Mouse (Mus musculus) heart, postnatal 10 days (tissue): Measurements from ENCODE around the gene Per1. TPM values are rescaled to one million over a fixed set of nuclear protein-coding genes. Genes with fewer than 3 reads are reported as not detected.

Experiments used
- DNase-seq, 2 experiments: peaks; one replicate each; pipeline ENCODE4 v3.0.0; 2021
- intact Hi-C: fragments of 180-260 bp; cut with DNase I; formaldehyde crosslinking; loops from one replicate; pipeline ENCODE4 v1.15.1; 2025
- total RNA-seq, 2 experiments: library from RNA; stranded (reverse); gene quantifications; 2 replicates each; pipeline ENCODE4 v1.2.3; 2021

The Per1 gene
- total RNA-seq, 2 experiments from 2014 or later = 61.4 to 101 TPM

- intact Hi-C loops = loop anchor here (1.0 kb wide), 2 partner anchors 22 to 61 kb away; no protein-coding TSS in a partner anchor
- DNase-seq = peak; percentile 86 to 93
These were observed 31.4 kb upstream of the Per1 start for GRCm38 (mm10) chr11:69063413-69064201.

GRCm38 (mm10) chr11:69064259-69065133 is 30.5 kb upstream of the Per1 start:
- intact Hi-C loops = no loop called here
- DNase-seq = no peak

- intact Hi-C loops = no loop called here
- DNase-seq = no peak
These were observed 29.6 kb upstream of the Per1 start for GRCm38 (mm10) chr11:69065394-69065925.

DNA sequence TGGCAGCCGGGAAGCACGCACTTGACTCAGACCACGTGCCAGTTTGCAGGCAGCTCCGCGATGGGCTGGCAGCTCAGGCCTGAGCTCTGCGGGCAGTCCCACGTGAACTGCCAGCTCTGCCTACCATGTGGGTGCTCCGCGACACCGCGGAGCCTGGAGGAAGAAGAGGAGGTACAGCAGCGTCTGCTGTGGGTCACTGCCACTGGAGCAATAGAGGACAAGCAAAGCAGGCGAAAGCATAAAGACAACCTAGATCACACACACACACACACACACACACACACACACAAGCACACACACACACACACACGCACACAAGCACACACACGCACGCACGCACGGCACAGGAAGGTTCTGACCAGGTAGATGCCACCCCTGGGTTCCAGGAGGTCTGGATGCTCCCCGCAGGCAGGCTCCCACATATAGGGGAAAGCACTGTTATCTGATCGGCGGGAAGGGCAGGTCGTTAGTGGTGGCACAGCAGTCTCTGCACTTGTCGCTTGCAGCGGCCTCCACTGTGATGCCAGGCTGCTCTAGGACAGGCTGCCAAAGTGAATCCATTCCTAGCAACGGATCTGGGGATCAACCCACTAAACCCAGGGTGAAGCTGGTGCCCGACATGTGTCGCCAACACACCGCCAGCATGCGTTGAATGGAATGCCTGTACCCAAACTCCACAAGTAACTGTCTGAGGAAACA is 28.7 kb upstream of the Per1 start:
- intact Hi-C loops = loop anchor here (2.0 kb wide), 1 partner anchor 84 kb away; no protein-coding TSS in a partner anchor

DNA sequence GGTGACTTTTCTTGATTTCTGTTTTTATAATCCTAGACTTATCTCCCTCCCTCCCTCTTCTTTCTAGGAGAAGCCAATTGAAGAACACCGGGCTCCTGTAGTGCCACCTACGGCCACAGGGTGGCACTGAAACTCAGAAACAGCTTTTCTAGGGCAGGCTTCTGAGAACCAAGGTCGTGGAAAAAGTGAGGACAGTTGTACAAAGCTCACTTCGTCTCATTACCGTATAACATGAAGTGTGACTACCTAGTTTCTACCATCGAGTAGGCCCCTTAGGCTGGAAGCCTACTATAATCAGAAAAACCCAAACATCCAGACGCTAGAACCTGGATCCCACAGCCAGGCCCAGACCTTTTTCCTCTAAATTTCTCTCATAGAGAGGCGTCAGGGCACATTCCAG is 28.1 kb upstream of the Per1 start:
- peak; percentile 95 to 96 for DNase-seq
- intact Hi-C loops = loop anchor here (1.0 to 2.0 kb wide), 2 partner anchors 55 to 84 kb away; partner anchors contain the start of gene 9130213A22Rik

More for the DNA sequence above, 28.7 kb upstream of the Per1 start:
- peak; percentile 40 to 52 for DNase-seq

DNA sequence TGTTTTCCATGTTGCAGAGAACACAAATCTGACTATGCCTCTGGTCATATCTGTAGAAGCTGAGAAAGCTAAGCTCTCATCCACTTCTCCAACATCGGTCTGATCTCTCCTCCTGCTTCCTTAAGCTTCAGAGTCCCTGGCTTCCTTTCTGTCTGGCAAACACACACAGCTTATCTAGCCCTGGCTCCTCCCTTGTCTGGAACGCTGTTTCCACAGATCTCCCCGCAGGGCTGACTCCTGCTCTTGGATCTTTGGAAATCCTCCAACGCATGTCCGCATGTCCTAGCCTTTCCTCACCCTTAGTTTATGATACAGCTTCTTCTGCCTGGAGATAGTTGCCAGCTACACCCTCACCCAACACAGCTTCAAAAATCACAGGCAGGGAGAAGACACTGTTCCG is 27.4 kb upstream of the Per1 start:
- peak; percentile 67 to 71 for DNase-seq
- intact Hi-C loops = loop anchor here (1.0 to 2.0 kb wide), 2 partner anchors 55 to 83 kb away; partner anchors contain the start of gene 9130213A22Rik

DNA sequence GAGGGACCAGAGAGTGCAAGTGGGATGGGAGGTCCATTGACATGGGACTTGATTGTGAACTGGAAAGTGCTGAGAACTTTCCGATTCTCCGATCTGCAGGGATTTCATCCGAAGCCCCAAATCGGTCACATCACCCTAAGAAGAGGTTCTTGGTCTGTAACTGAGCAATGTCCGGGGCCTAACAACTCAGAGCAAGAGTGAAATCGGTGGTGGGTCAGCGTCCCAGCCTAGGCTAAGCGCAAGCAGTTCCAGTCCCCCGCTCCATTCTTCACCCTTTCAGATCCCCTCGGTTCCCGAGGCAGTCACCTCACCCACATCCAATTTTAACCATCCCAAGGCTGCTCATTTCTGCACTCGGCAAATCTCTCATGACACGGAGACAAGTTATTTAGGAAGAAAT is 24.9 kb upstream of the Per1 start:
- intact Hi-C loops = loop anchor here (5.0 kb wide), 1 partner anchor 177 kb away; no protein-coding TSS in a partner anchor
- no peak for DNase-seq

- intact Hi-C loops = loop anchor here (5.0 kb wide), 1 partner anchor 177 kb away; no protein-coding TSS in a partner anchor
- peak; percentile 95 to 96 for DNase-seq
These were observed 24.3 kb upstream of the Per1 start, which contains the start of gene Tmem107 for GRCm38 (mm10) chr11:69070590-69071222. Gene Tmem107 (plus strand): TSS chr11:69070806.

DNA sequence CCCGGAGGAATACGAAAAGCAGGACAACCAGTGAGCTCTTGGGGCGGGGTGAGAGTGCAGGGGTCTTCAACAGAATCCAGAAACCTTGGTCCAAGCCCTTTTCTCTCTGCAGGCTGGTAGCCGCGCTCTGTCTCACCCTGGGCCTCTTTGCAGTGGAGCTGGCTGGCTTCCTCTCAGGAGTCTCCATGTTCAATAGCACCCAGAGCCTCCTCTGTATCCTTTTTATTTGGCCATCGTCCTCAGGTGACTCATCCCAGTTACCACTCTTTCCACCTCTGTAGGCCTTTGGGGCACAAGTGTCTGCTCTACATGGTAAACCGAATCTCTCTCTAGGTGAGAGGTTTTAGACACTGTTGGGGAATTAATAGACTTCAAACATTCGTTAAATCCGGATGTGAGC is 23.8 kb upstream of the Per1 start:
- intact Hi-C loops = loop anchor here (5.0 kb wide), 1 partner anchor 176 kb away; no protein-coding TSS in a partner anchor
- DNase-seq = no peak

DNA sequence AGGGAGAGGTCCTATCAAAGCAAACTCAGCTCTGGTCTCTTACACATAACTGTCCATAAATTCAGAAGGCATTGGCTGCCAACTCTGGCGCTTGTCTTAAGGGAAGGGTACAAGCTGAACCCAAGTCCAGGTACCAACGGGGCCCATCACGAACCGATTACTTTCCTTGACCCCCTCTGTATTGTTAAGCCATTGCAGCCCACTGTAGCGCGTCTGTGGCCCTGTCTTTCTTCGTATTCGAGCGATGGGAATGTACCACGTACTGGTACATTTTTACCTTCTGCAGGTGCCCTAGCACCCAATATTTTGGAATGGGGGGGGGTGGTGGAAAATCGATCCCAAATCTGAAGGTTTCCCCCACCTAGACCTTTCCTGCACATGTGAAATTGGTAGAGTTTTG is 22.8 kb upstream of the Per1 start:
- DNase-seq = no peak
- intact Hi-C loops = loop anchor here (2.0 to 5.0 kb wide), 2 partner anchors 17 to 175 kb away; partner anchors contain the start of gene Vamp2

DNA sequence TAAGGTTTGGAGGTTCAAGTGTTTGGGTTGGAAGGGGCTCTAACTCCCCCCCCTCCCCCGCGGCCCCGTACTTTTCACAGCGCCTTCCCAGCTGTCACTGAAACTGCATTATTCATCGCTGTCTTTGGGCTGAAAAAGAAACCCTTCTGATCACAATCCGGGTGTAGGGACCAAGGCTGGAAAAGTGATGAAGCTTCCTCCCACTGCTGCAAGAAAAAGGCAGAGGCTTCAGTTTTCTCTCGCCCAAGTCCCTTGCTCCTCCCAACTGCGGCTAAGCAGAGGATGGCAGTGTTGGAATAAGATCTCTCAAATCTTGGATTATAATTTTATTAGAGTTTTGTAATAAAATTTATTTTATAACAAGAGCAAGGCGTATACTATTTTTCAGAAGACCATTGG is 22.4 kb upstream of the Per1 start:
- intact Hi-C loops = loop anchor here (2.0 to 5.0 kb wide), 2 partner anchors 16 to 175 kb away; partner anchors contain the start of gene Vamp2
- peak; percentile 14 to 20 for DNase-seq

DNA sequence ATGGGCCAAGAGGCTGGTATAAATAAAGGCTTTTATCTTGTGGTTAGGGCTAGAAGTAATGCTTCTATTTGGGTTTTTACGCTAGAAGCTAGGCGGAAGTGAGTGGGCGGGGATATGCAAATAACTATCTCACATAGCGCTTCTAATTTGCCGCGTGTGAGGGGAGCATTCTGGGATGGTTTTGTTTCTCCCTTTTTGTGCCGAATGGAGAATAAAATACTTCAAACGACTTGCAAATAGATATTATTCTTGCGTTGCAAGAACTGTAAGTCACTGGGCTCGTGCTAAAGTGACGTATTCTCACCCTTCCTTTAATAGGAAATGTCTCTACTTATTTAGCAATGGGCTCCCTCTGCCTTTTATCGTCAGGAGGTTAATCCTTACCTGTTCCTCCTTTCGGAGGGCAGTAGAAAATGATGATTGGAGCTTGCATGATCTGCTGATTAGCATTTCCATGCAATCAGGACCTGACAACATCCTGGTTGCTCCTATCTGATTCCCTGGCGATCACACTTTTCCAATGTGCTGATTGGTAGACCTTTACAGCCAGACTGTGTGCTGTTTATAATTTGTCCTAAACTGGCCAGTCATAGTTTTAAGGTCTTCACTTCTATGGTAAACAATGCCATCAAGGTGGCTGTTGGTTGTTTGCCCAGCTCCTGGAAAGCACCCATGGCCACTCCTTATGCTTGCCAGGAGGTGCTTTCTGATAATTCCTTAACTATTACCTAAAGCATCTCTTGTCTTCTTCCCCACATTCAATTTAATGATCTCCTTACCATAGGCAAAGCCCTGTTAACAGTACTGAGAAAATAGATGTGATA is 21.7 kb upstream of the Per1 start:
- intact Hi-C loops = loop anchor here (2.0 to 5.0 kb wide), 2 partner anchors 16 to 174 kb away; partner anchors contain the start of gene Vamp2
- DNase-seq = peak; percentile 90 to 91

- DNase-seq = peak; percentile 11 to 24
- intact Hi-C loops = loop anchor here (2.0 to 5.0 kb wide), 2 partner anchors 15 to 173 kb away; partner anchors contain the start of gene Vamp2
These were observed 20.9 kb upstream of the Per1 start for GRCm38 (mm10) chr11:69073951-69074775.

DNA sequence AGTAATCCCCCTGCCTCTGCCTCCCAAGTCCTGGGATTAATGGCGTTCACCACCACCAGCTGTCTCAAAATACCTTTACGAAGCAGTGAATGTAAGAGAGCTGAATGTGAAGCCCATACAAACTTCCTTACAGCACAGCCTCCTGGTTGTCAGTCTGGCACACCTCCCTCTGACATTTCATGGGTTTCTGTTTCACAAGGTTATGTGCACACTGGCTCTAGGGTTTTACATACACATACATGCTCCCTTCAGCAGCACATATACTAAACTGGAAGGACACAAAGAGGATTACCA is 20.3 kb upstream of the Per1 start:
- intact Hi-C loops = loop anchor here (5.0 kb wide), 1 partner anchor 173 kb away; no protein-coding TSS in a partner anchor

GRCm38 (mm10) chr11:69075764-69076479 is 19.1 kb upstream of the Per1 start:
- DNase-seq = no peak

More for the DNA sequence above, 20.3 kb upstream of the Per1 start:
- DNase-seq = no peak

DNA sequence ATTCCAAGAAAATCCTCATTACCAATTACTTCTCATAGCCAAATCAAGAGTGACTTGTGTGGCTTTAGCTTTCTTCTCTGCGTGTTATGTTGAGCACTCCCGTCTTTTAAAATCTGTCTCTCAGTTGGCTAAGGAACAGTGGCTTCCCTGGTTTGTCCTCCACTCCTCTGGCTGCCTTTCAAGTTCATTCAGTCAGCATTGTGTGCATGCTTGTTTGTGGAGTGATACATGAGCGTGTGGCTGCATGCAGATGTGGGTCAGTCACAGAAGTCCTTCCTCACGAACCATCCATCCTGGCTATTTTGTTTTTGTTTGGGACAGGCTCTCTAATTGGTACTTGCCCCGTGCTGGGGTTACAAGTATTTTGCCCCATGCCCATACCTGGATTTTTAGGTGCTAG is 18.4 kb upstream of the Per1 start:
- peak; percentile 32 to 44 for DNase-seq
- intact Hi-C loops = no loop called here

More at GRCm38 (mm10) chr11:69075764-69076479, 19.1 kb upstream of the Per1 start:
- intact Hi-C loops = no loop called here

GRCm38 (mm10) chr11:69077316-69077715 is 17.7 kb upstream of the Per1 start:
- DNase-seq = no peak
- intact Hi-C loops = no loop called here
